In the genomic region with DNA sequence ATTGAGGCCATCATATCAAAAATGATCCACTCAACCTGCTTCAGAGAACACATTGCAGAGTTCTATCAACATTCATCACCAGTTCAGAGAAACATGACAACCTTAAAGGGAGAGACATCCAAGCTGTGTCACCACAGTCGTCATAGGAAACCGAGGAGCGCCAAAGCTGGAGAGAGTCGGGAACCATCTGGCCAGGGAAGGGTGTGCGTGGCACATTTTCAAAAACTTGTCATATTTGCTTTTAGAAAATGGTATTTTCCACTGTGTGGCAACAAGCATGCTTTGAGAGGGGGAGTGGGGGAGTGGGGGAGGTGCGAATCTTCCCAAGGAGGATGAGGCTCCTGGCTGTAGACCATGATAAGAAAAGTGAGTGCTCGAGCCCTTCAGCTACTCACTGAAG, we compare ENCODE assay signal across 11 mouse cellular contexts.
DNase-seq lines count a peak whose midpoint lies in the region; ATAC-seq and TF ChIP-seq lines count a peak whose summit lies in the region.
"Had no signal": no experiment of that assay in that cellular context is flagged by ENCODE, and none has a peak within 500 bp of the region (broad histone marks: within the 10 kb centered on the region; RNA-seq: fewer than 3 reads in every experiment).

No protein-coding gene starts in this region.

- DNase-seq in kidney, postnatal 0 days (ENCODE audit: low spot score), result peak; percentile 38
- DNase-seq in frontal cortex, postnatal 10 days (ENCODE audit: low spot score in 2 of 2), result peak; percentile 51 to 52
- peak; percentile 71 to 83 for DNase-seq in left cerebral cortex, postnatal 14 days (ENCODE audit: low spot score in 2 of 2)
- DNase-seq in right cerebral cortex, adult 18-20 months, result peak; percentile 81
- no peak for DNase-seq in heart, adult 2 months
- no peak for DNase-seq in urinary bladder, postnatal 14 days (ENCODE audit: low spot score)
- DNase-seq in ovary, postnatal 14 days (ENCODE audit: low spot score), result no peak
- DNase-seq: thymus, adult 2 months had no signal

- TF ChIP-seq CTCF in kidney, postnatal 0 days (IDR thresholded peaks at IDR 0.05; ENCODE audit: low read depth), result no peak
- no peak for TF ChIP-seq CTCF in heart, adult 2 months (IDR thresholded peaks at IDR 0.05)

- H3K79me2 ChIP-seq in heart, adult 2 months (replicated peaks; ENCODE audit: control insufficient read depth, insufficient read depth, low read length), result no peaks in the 10 kb centered on the region

- TF ChIP-seq EP300 in heart, adult 2 months (IDR thresholded peaks at IDR 0.05; ENCODE audit: insufficient read depth, low read depth, low read length), result no peak

- no peaks in the 10 kb centered on the region for H3K4me1 ChIP-seq in kidney, postnatal 0 days (replicated peaks; ENCODE audit: insufficient read depth, low read length)
- H3K4me1 ChIP-seq in kidney, embryonic 16.5 days (ENCODE audit: insufficient read depth, low read length), result peaks cover 5% of the 10 kb centered on the region
- no peaks in the 10 kb centered on the region; the same call in 1 of the 2 replicates for H3K4me1 ChIP-seq in heart, adult 2 months (ENCODE audit: control insufficient read depth, insufficient read depth, low read length)
- H3K4me1 ChIP-seq: midbrain, embryonic 12.5 days had no signal

- no peak for ATAC-seq in kidney, postnatal 0 days (replicated peaks; ENCODE audit: low FRiP score, low read depth)
- no peak for ATAC-seq in kidney, embryonic 16.5 days (ENCODE audit: low FRiP score, low TSS enrichment)

- H3K27me3 ChIP-seq in kidney, postnatal 0 days (ENCODE audit: insufficient read depth, low read length), result no peaks in the 10 kb centered on the region
- H3K27me3 ChIP-seq in kidney, embryonic 16.5 days (ENCODE audit: insufficient read depth, low read length), result no peaks in the 10 kb centered on the region
- H3K27me3 ChIP-seq in heart, adult 2 months (ENCODE audit: control insufficient read depth, insufficient read depth, low read length), result no peaks in the 10 kb centered on the region
- H3K27me3 ChIP-seq: heart, embryonic 13.5 days; midbrain, embryonic 12.5 days had no signal

- 56% methylated on average over 7 of the region's 7 CpGs for WGBS in kidney, postnatal 0 days
- WGBS in kidney, embryonic 16.5 days, result 63% methylated on average over 7 of the region's 7 CpGs
- 52% methylated on average over 7 of the region's 7 CpGs for WGBS in heart, adult 2 months

- intact Hi-C loops in left cerebral cortex, postnatal 14 days (cut with DNase I), result no loop called here
- intact Hi-C loops in heart, adult 2 months (cut with DNase I), result no loop called here

- H3K27ac ChIP-seq in kidney, postnatal 0 days, result no peak overlapping the region
- no peak overlapping the region for H3K27ac ChIP-seq in kidney, embryonic 16.5 days (ENCODE audit: low read length)
- no peak overlapping the region for H3K27ac ChIP-seq in heart, adult 2 months
- H3K27ac ChIP-seq: heart, embryonic 13.5 days; midbrain, embryonic 12.5 days had no signal

- no peak for TF ChIP-seq POLR2A in heart, adult 2 months (IDR thresholded peaks at IDR 0.05; ENCODE audit: insufficient read depth, low read depth, low read length)

- no peaks in the 10 kb centered on the region for H3K36me3 ChIP-seq in kidney, postnatal 0 days (ENCODE audit: insufficient read depth, low read length)
- H3K36me3 ChIP-seq in kidney, embryonic 16.5 days (ENCODE audit: insufficient read depth, low read length), result no peaks in the 10 kb centered on the region
- no peaks in the 10 kb centered on the region for H3K36me3 ChIP-seq in heart, adult 2 months (ENCODE audit: control insufficient read depth, insufficient read depth, low read length)
- H3K36me3 ChIP-seq: heart, embryonic 13.5 days had no signal

- no peak overlapping the region for H3K9ac ChIP-seq in kidney, postnatal 0 days (ENCODE audit: low read depth, low read length)
- no peak overlapping the region for H3K9ac ChIP-seq in kidney, embryonic 16.5 days (replicated peaks; ENCODE audit: low read length)
- H3K9ac ChIP-seq in heart, adult 2 months (ENCODE audit: low read depth, low read length), result no peak overlapping the region
- H3K9ac ChIP-seq: heart, embryonic 13.5 days; midbrain, embryonic 12.5 days had no signal

- H3K9me3 ChIP-seq in kidney, postnatal 0 days (replicated peaks; ENCODE audit: low read length), result no peaks in the 10 kb centered on the region
- H3K9me3 ChIP-seq in kidney, embryonic 16.5 days (ENCODE audit: low read length), result peaks cover 2% of the 10 kb centered on the region; the same call in 1 of the 2 replicates

- H3K4me3 ChIP-seq in kidney, postnatal 0 days (replicated peaks; ENCODE audit: low read depth, low read length), result no peak overlapping the region
- H3K4me3 ChIP-seq in kidney, embryonic 16.5 days (ENCODE audit: low read length), result no peak overlapping the region
- H3K4me3 ChIP-seq in heart, adult 2 months, result no peak overlapping the region
- H3K4me3 ChIP-seq: heart, embryonic 13.5 days; midbrain, embryonic 12.5 days had no signal

- no peak overlapping the region for H3K4me2 ChIP-seq in kidney, postnatal 0 days (ENCODE audit: low read length)
- no peak overlapping the region for H3K4me2 ChIP-seq in kidney, embryonic 16.5 days (replicated peaks; ENCODE audit: low read depth, low read length)
- H3K4me2 ChIP-seq: heart, embryonic 13.5 days; midbrain, embryonic 12.5 days had no signal

Comparison
In these comparisons a context has a peak if more than half of its experiments do, and no peak if none do; other contexts are left out.
1. DNase-seq: peak in kidney, postnatal 0 days (single experiment), frontal cortex, postnatal 10 days (2 of 2), left cerebral cortex, postnatal 14 days (2 of 2) and right cerebral cortex, adult 18-20 months (single experiment); none in heart, adult 2 months (0 of 2), urinary bladder, postnatal 14 days (single experiment) and ovary, postnatal 14 days (single experiment).